Mouse (Mus musculus) limb, embryonic 15.5 days (tissue): ENCODE data around the gene Ppt2. TPM values are rescaled to one million over a fixed set of nuclear protein-coding genes. Genes with fewer than 3 reads are reported as not detected.

Experiments used
- ATAC-seq: fragments of 200-750 bp; cut with Nextera tagmentation; 2 replicates; pipeline ENCODE4 v1.8.0; 2017; ENCODE audit warnings: low read depth, moderate TSS enrichment; ENCODE audit not compliant: insufficient number of reproducible peaks, low FRiP score, low TSS enrichment
- H3K27ac ChIP-seq: fragments of 300-500 bp; sonication (generic); 2 replicates; pipeline ENCODE4 v1.5.1; 2015; ENCODE audit warnings: moderate library complexity, mild to moderate bottlenecking, inconsistent platforms
- H3K27me3 ChIP-seq: fragments of 300-500 bp; sonication (generic); 2 replicates; pipeline ENCODE4 v1.6.1; 2015; ENCODE audit warnings: inconsistent platforms
- H3K36me3 ChIP-seq: fragments of 300-500 bp; sonication (generic); 2 replicates; pipeline ENCODE4 v1.6.1; 2015; ENCODE audit warnings: inconsistent platforms
- H3K4me1 ChIP-seq: fragments of 300-500 bp; sonication (generic); 2 replicates; pipeline ENCODE4 v1.6.1; 2015; ENCODE audit warnings: inconsistent platforms
- H3K4me2 ChIP-seq: fragments of 300-500 bp; sonication (generic); 2 replicates; pipeline ENCODE4 v1.6.1; 2015; ENCODE audit warnings: mild to moderate bottlenecking, inconsistent platforms
- H3K4me3 ChIP-seq: fragments of 300-500 bp; sonication (generic); 2 replicates; pipeline ENCODE4 v1.5.1; 2015; ENCODE audit warnings: mild to moderate bottlenecking, inconsistent platforms
- H3K9ac ChIP-seq: fragments of 300-500 bp; sonication (generic); 2 replicates; pipeline ENCODE4 v1.6.1; 2015; ENCODE audit warnings: inconsistent platforms
- H3K9me3 ChIP-seq: fragments of 300-500 bp; sonication (generic); 2 replicates; pipeline ENCODE4 v1.6.1; 2016; ENCODE audit warnings: inconsistent platforms
- WGBS: fragments of 180-500 bp; shearing (Covaris S2); methylation state at CpG from one replicate; pipeline ENCODE4 v1.1.7; 2015; 5-methylcytosine and 5-hydroxymethylcytosine counted together
- polyA plus RNA-seq: library from polyadenylated mRNA; unstranded; fragments of >200 nt; fragmentation: Nextera tagmentation; extraction: Ambion mirVana; gene quantifications from 2 replicates; pipeline ENCODE4 v1.2.1, GENCODE M21; 2015

Gene Ppt2
- polyA plus RNA-seq, 1 experiment from 2014 or later, result 26.8 TPM

DNA sequence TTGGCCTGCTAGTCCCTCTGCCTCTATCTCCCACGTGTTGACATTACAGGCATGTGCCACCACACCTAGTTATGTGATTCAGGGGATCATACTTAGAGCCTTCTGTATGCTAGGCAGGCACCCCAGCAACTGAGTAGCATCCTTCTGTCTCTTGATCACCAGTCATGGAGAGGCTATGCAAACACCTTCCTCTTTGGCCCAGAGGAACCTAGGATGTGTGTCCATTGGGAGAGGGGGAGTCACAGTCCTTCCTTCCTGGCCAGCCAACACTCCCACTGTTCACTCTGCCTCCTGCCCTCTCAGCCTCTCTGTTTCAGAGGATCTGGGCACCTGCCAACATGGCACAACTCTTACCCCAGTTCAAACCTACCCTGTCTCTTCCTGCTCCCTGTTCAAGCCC lies 35.2 kb upstream of the Ppt2 start:
- Histone ChIP-seq H3K4me1 (peaks cover 16% of the 10 kb centered on the region), H3K27me3 (peaks cover 60% of the 10 kb centered on the region)
- WGBS, result 41% methylated on average over 1 of the region's 1 CpGs

DNA sequence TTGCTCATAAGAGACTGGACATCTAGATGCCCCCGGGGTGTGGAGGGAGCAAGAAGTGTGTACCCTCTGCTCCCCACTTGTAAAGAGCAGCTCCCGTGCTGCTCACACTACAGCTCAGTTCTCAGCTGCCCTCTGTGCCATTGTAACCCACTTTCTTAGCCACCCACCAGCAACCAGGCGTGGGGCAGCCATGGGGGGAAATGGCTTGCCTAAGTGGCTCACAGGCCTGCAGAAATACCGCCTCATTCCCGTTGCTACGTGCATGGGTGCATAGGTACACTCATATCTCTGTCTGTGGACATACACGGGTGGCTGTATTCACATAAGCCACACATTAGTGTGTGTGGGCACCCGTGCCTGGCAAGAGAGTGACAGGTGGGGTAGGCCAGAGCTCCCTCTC lies 34.7 kb upstream of the Ppt2 start:
- H3K36me3 ChIP-seq, result no peaks in the 10 kb centered on the region
- no peak overlapping the region for H3K4me2 ChIP-seq
- H3K4me3 ChIP-seq, result no peak overlapping the region
- WGBS, result 84% methylated on average over 8 of the region's 8 CpGs
- no peak overlapping the region for H3K9ac ChIP-seq
- peaks cover 65% of the 10 kb centered on the region for H3K27me3 ChIP-seq
- ATAC-seq, result no peak
- 0 out of 2 replicates have a peak, but pooled peaks cover 3% of the 10 kb centered on the region for H3K9me3 ChIP-seq
- no peak overlapping the region for H3K27ac ChIP-seq
- peaks cover 16% of the 10 kb centered on the region for H3K4me1 ChIP-seq

More for the DNA sequence above, 35.2 kb upstream of the Ppt2 start:
- no peak for ATAC-seq
- H3K27ac ChIP-seq, result no peak overlapping the region
- no peaks in the 10 kb centered on the region for H3K36me3 ChIP-seq
- no peak overlapping the region for H3K4me3 ChIP-seq
- no peak overlapping the region for H3K9ac ChIP-seq
- H3K9me3 ChIP-seq, result 0 out of 2 replicates have a peak, but pooled peaks cover 3% of the 10 kb centered on the region
- H3K4me2 ChIP-seq, result no peak overlapping the region

DNA sequence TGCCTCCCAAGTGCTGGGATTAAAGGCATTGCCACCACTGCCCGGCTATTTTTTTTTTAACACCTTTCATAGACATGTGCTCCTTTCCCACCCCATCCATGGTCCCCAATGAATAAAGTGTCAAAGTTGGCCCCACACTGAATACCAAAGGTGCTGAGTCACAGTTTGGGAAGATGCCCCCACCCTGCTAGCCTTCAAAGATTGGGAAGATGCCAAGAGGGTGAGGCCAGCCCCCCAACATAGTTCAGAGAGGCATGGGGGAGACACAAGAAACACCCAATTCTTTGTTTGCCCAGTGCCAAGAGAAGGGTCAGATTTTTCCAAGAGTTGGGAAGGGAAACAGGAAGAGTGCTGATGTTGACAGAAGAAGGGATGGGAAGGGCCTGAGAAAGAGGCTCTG lies 34.2 kb upstream of the Ppt2 start:
- H3K4me1 ChIP-seq, result peaks cover 16% of the 10 kb centered on the region
- H3K9me3 ChIP-seq, result no peaks in the 10 kb centered on the region
- H3K27me3 ChIP-seq, result peaks cover 61% of the 10 kb centered on the region
- no peaks in the 10 kb centered on the region for H3K36me3 ChIP-seq
- H3K27ac ChIP-seq, result no peak overlapping the region
- H3K9ac ChIP-seq, result no peak overlapping the region
- 90% methylated on average over 1 of the region's 1 CpGs for WGBS
- no peak overlapping the region for H3K4me3 ChIP-seq
- H3K4me2 ChIP-seq, result no peak overlapping the region
- no peak for ATAC-seq

DNA sequence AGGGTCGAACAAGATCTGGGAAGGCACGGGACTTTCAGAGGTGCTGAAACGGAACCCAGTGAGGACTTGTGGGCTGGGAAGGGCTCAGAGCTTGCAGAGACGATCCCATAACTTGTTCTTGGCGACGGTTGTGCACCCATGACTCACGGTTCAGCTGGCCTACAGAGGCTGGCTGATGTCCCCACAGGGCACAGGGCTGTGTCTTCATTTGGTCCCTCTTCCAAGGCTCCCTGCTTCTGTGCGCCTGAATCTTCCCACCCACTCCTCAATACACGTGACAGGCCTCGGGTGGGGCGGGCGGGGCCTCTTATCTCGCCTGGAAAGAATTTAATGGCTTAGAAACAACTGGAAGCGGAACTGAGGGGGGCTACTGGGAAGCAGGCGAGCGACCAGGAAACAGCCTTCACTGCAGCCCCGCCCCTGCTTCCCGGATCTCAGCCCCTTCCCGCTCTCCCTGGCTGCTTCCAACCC lies 32.8 kb upstream of the Ppt2 start:
- Histone ChIP-seq H3K36me3 (no peaks in the 10 kb centered on the region), H3K4me3 (peak overlapping the region; percentile 20), H3K4me1 (peaks cover 24% of the 10 kb centered on the region), H3K9ac (no peak overlapping the region), H3K4me2 (peak overlapping the region; percentile 41), H3K27me3 (peaks cover 61% of the 10 kb centered on the region), H3K9me3 (no peaks in the 10 kb centered on the region), H3K27ac (no peak overlapping the region)
- 4% methylated on average over 19 of the region's 19 CpGs for WGBS
- ATAC-seq, result no peak

DNA sequence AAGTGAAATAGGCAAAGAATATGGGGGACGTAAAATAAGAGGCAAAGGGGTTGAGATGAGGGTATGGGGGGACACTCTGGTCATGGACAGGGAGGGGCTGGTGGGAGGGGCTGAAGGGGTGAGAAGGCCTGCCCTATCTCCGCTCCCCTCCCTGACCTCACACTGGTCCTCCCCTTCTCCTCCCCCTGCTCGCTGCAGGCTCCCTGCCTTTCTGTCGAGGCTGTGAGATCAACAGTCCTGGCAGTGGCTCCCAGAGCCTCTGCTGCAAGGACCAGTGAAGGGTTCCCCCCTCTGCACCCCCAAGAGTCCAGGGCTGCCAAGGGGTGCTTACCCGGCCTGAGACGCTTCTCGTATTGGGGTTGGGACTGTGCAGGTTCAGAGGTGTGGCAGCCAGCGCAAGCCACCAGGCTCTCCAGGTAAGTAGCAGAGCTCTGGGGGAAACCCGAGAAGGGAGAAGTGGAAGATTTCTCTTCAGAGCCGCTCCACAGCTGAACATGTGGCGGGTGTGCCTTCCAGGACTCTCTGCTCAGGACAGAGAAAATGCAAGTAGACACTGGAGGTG lies 32.0 kb upstream of the Ppt2 start:
- Histone ChIP-seq H3K27me3 (peaks cover 60% of the 10 kb centered on the region), H3K4me1 (peaks cover 32% of the 10 kb centered on the region), H3K4me3 (peak overlapping the region; percentile 20), H3K4me2 (0 out of 2 replicates have a peak overlapping the region, but pooled peaks have one; percentile 41), H3K9me3 (no peaks in the 10 kb centered on the region), H3K36me3 (no peaks in the 10 kb centered on the region), H3K9ac (peak overlapping the region; percentile 2; the same call in 1 of the 2 replicates), H3K27ac (no peak overlapping the region)
- ATAC-seq, result no peak
- 31% methylated on average over 11 of the region's 11 CpGs for WGBS

DNA sequence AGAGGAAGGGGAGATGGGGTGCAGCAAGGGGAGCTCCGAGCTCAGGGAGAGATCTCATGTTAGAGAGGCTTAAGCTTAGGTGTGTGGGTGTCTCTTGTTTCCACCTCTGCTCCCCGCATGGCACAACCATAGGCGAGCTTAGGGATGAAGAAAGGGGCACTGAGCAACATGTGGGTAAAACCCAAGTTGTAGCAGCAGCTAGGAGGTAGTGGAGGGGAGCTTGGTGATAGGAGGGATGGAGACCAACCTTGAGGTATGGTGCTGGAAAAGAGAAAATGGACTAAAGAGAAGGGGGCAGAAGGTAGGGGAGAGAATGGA lies 31.5 kb upstream of the Ppt2 start:
- no peak overlapping the region for H3K4me3 ChIP-seq
- no peaks in the 10 kb centered on the region for H3K9me3 ChIP-seq
- no peak overlapping the region for H3K27ac ChIP-seq
- peaks cover 56% of the 10 kb centered on the region for H3K27me3 ChIP-seq
- H3K4me2 ChIP-seq, result no peak overlapping the region
- no peak overlapping the region for H3K9ac ChIP-seq
- 72% methylated on average over 3 of the region's 3 CpGs for WGBS
- H3K36me3 ChIP-seq, result no peaks in the 10 kb centered on the region
- H3K4me1 ChIP-seq, result peaks cover 35% of the 10 kb centered on the region
- no peak for ATAC-seq

DNA sequence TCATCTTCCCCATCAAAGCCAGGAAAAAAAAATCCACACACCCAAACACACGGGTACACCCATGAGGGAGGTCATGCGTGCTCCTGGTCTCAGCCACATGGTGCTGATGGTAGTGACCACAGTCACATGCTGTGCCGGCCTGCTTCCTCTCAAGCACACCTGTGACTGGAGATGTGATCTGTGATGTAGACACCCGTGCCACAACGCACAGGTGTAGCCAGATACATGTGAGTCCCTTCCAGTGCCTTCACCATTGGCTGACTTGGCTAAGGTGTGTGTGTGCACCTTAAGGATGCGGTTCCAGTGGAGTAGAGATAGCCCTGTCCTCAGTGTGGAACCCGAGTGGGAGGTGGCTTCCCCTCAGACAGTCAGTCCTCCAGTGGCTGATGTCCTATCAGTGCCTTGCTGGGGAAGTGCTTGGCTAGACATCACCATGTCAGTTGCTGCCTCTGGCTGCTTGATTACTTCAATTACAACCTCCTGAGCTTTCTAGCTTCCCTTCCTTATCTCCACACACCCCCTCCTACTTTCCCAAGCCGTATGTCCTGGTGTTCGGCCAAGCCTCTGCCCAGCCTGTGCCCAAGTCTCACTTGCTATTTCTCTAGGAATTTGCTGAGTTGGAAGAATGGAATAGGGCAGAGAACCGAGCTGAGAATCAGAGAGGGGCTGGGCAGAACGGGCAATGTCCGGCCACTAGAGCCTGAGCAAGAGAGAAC lies 31.0 kb upstream of the Ppt2 start:
- Histone ChIP-seq H3K4me3 (no peak overlapping the region), H3K4me1 (peaks cover 37% of the 10 kb centered on the region), H3K9ac (no peak overlapping the region), H3K27ac (no peak overlapping the region), H3K36me3 (0 out of 2 replicates have a peak, but pooled peaks cover 2% of the 10 kb centered on the region), H3K4me2 (no peak overlapping the region), H3K27me3 (peaks cover 52% of the 10 kb centered on the region), H3K9me3 (no peaks in the 10 kb centered on the region)
- no peak for ATAC-seq
- WGBS, result 58% methylated on average over 12 of the region's 12 CpGs

DNA sequence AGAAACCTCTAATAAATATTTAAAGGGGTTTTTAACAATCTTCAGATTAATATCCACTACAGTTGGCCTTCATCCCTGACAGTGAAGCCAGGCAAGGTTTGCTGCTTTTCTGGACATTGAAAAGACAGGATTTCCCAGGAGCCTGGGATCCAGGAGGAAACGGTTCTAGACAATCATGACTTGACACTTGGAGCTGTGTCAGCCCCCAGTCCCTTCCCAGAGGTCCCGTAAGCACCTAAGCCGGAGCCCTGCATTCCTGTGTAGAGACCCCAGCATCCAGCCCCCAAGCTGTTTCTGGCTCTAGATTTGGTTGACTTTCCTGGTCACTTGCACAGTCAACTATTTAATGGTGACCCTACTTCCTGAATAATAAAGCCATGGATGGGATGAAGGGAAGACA lies 30.3 kb upstream of the Ppt2 start:
- Histone ChIP-seq H3K4me2 (no peak overlapping the region), H3K4me1 (peaks cover 40% of the 10 kb centered on the region), H3K9ac (no peak overlapping the region), H3K9me3 (no peaks in the 10 kb centered on the region), H3K36me3 (peaks cover 8% of the 10 kb centered on the region), H3K27me3 (peaks cover 50% of the 10 kb centered on the region), H3K27ac (no peak overlapping the region), H3K4me3 (no peak overlapping the region)
- WGBS, result 63% methylated on average over 3 of the region's 3 CpGs
- ATAC-seq, result no peak

DNA sequence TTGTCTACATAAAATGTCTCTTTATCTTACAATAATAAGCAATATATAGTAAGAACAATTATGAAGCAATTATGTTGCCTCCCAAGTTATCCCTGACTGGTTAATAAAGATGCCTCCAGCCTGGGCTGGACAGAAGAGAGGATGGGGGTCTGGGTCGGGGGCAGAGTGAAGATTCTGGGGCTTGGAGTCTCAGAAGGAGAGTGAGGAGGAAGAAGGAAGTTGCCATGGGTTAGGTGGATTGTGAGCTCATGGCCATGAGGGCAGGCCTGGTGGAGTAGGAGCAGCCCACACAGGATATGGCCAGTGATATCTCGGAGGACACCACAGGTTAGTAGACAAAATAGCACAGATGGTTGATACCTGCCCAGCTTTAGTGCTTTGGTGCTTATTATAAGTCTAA lies 29.8 kb upstream of the Ppt2 start:
- no peak for ATAC-seq
- no peak overlapping the region for H3K27ac ChIP-seq
- no peak overlapping the region for H3K4me2 ChIP-seq
- H3K4me3 ChIP-seq, result no peak overlapping the region
- H3K9ac ChIP-seq, result no peak overlapping the region
- peaks cover 13% of the 10 kb centered on the region for H3K36me3 ChIP-seq
- peaks cover 46% of the 10 kb centered on the region for H3K27me3 ChIP-seq
- WGBS, result 76% methylated on average over 2 of the region's 2 CpGs
- H3K4me1 ChIP-seq, result peaks cover 40% of the 10 kb centered on the region
- H3K9me3 ChIP-seq, result no peaks in the 10 kb centered on the region

DNA sequence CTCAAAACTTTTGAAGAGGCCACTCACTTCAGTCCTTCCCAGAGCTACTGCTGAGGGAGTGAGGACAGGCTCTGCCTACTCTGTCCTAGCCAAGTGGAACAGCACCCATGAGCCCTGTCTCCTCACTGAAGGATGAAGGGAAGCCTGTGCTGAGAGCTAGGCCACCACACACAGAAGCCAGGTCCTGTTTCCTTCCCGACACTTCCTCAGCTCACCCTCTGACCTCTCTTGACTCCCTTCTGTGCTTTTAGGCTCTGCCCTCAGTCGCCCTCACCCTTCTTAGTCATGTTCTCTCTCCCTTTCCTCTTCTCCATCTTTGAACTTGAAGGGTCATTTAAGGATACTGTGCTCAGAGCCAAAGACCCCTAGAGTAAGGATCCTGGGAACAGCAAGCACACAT lies 29.0 kb upstream of the Ppt2 start:
- Histone ChIP-seq H3K36me3 (peaks cover 22% of the 10 kb centered on the region), H3K9me3 (no peaks in the 10 kb centered on the region), H3K9ac (no peak overlapping the region), H3K4me2 (no peak overlapping the region), H3K27me3 (peaks cover 37% of the 10 kb centered on the region), H3K4me3 (no peak overlapping the region), H3K4me1 (peaks cover 40% of the 10 kb centered on the region), H3K27ac (no peak overlapping the region)
- 20% methylated on average over 2 of the region's 2 CpGs for WGBS
- ATAC-seq, result no peak

DNA sequence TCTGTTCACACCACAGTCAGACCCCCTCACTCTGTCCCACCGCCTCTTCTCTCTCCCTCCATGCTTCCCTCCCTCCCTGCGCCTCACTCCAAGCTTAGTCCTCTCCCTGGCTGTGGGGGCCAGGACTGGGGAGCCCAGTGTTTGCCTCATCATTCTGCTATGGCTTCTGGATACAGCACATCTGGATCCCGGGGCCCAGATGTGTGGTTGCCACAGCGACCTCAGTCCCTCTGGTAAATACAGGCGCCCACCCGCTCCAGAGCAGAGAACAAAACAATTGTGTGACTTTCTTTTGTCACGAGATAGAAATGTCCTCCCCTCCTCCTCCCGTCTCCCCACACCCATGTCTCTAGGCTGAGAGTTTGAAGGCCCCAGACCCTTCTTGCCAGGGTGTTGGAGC lies 28.4 kb upstream of the Ppt2 start:
- Histone ChIP-seq H3K27ac (peak overlapping the region; percentile 43; the same call in 1 of the 2 replicates), H3K9me3 (no peaks in the 10 kb centered on the region)

DNA sequence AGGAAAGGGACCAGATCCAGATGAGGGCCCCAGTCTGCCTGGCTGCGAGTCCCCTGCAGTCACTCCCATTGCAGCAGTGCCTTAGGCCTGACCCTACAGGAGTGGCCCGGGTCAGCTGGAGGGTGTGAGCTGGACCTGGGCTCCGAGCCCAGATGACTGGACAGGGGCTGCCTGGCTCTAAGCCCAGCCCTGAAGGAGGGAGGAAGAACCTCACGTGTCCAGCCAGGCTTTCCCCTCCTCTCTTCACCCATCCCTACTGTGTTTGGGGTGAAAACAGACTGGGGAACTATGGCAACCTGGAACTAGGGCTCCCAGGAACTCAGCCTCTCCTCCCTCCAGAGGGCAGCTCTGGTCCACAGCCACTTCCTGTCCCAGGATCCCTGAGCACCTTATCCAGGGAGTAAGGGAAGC lies 27.3 kb upstream of the Ppt2 start:
- Histone ChIP-seq H3K4me3 (no peak overlapping the region), H3K36me3 (peaks cover 38% of the 10 kb centered on the region), H3K4me1 (peaks cover 29% of the 10 kb centered on the region), H3K27me3 (peaks cover 25% of the 10 kb centered on the region), H3K27ac (peak overlapping the region; percentile 51; the same call in 1 of the 2 replicates), H3K4me2 (no peak overlapping the region), H3K9me3 (no peaks in the 10 kb centered on the region), H3K9ac (no peak overlapping the region)
- 36% methylated on average over 4 of the region's 4 CpGs for WGBS
- ATAC-seq, result peak; percentile 59; the same call in 1 of the 2 replicates

More for the DNA sequence above, 28.4 kb upstream of the Ppt2 start:
- 59% methylated on average over 8 of the region's 8 CpGs for WGBS
- H3K4me3 ChIP-seq, result no peak overlapping the region
- no peak for ATAC-seq
- peaks cover 36% of the 10 kb centered on the region for H3K27me3 ChIP-seq
- peaks cover 28% of the 10 kb centered on the region for H3K36me3 ChIP-seq
- H3K4me2 ChIP-seq, result no peak overlapping the region
- H3K9ac ChIP-seq, result no peak overlapping the region
- H3K4me1 ChIP-seq, result peaks cover 39% of the 10 kb centered on the region
